Mouse (Mus musculus) splenic B cell, adult 2 months (primary cell): Measurements from ENCODE around the gene Vmn2r59.
"Not testable (repeated sequence)": the region's sequence is repeated elsewhere in the genome, so short reads cannot be mapped to it uniquely, and the experiment has no call there.

Experiments used
- DNase-seq: peaks from one replicate; pipeline ENCODE4 v3.0.0-alpha.2; 2011; ENCODE audit warnings: low read depth, low spot score
- H3K27me3 ChIP-seq: 2 replicates; pipeline ENCODE4 v1.6.1; 2012; ENCODE audit warnings: mild to moderate bottlenecking, low read length, moderate library complexity, mixed read lengths; ENCODE audit not compliant: control insufficient read depth, poor library complexity, insufficient read depth, severe bottlenecking
- H3K36me3 ChIP-seq: 2 replicates; pipeline ENCODE4 v1.6.1; 2012; ENCODE audit warnings: mild to moderate bottlenecking, low read length, moderate library complexity, mixed read lengths; ENCODE audit not compliant: control insufficient read depth, poor library complexity, insufficient read depth, severe bottlenecking

Gene Vmn2r59

GRCm38 (mm10) chr7:42058923-42059322, at the start of gene Vmn2r59:
Gene Vmn2r59 (minus strand): TSS chr7:42059023.
- H3K36me3 ChIP-seq, result no peaks in the 10 kb centered on the region
- no peak for DNase-seq
- H3K27me3 ChIP-seq, result no peaks in the 10 kb centered on the region

- no peak for DNase-seq
- H3K27me3 ChIP-seq, result no peaks in the 10 kb centered on the region
- H3K36me3 ChIP-seq, result no peaks in the 10 kb centered on the region
These were observed 48.6 kb upstream of the Vmn2r59 start, which contains the start of gene Vmn2r60 for GRCm38 (mm10) chr7:42107470-42107869. Gene Vmn2r60 (plus strand): TSS chr7:42107770.

- H3K36me3 ChIP-seq, H3K27me3 ChIP-seq, DNase-seq: not testable (repeated sequence)
These were observed 48.2 kb upstream of the Vmn2r59 start for GRCm38 (mm10) chr7:42107061-42107460.
